Comparison of ENCODE assay signal across 9 mouse cellular contexts in genomic region chr7:126963548-126964286, GRCm38 (mm10). TPM values are rescaled to one million over a fixed set of nuclear protein-coding genes. Genes with fewer than 3 reads are reported as not detected.
DNase-seq lines count a peak whose midpoint lies in the region; ATAC-seq and TF ChIP-seq lines count a peak whose summit lies in the region.
"Had no signal": no experiment of that assay in that cellular context is flagged by ENCODE, and none has a peak within 500 bp of the region (broad histone marks: within the 10 kb centered on the region; RNA-seq: fewer than 3 reads in every experiment).

No protein-coding gene starts in this region.

- H3K27me3 ChIP-seq in forebrain, embryonic 10.5 days (ENCODE audit: poor library complexity, severe bottlenecking), result peaks cover 32% of the 10 kb centered on the region
- H3K27me3 ChIP-seq in forebrain, embryonic 15.5 days, result no peaks in the 10 kb centered on the region
- no peaks in the 10 kb centered on the region for H3K27me3 ChIP-seq in liver, postnatal 0 days (ENCODE audit: insufficient read depth, low read length)

- H3K9ac ChIP-seq in forebrain, embryonic 15.5 days (replicated peaks), result no peak overlapping the region
- no peak overlapping the region for H3K9ac ChIP-seq in liver, postnatal 0 days (replicated peaks)
- H3K9ac ChIP-seq: liver, embryonic 15.5 days had no signal

- no peak for TF ChIP-seq EP300 in liver, postnatal 0 days (IDR thresholded peaks at IDR 0.05; ENCODE audit: low read depth)

- DNase-seq in forebrain, embryonic 10.5 days (ENCODE audit: extremely low spot score, low spot score), result peak; percentile 40
- DNase-seq in urinary bladder, postnatal 36 days (ENCODE audit: low spot score in 2 of 2), result peak; percentile 25 to 29
- no peak for DNase-seq in urinary bladder, postnatal 10 days (ENCODE audit: low spot score)
- DNase-seq in heart, postnatal 36 days, result peak; percentile 28 to 43
- DNase-seq in liver, postnatal 0 days, result peak; percentile 67
- DNase-seq in thymus, postnatal 25 days, result peak; percentile 52

- WGBS in forebrain, embryonic 10.5 days, result 28% methylated on average over 19 of the region's 19 CpGs
- WGBS in forebrain, embryonic 15.5 days, result 28% methylated on average over 19 of the region's 19 CpGs
- 31% methylated on average over 19 of the region's 19 CpGs for WGBS in liver, postnatal 0 days (ENCODE audit: insufficient replicate concordance)

- H3K4me3 ChIP-seq in forebrain, embryonic 10.5 days, result peak overlapping the region; percentile 29
- no peak overlapping the region for H3K4me3 ChIP-seq in forebrain, embryonic 15.5 days
- H3K4me3 ChIP-seq in liver, postnatal 0 days (ENCODE audit: low read depth, low read length), result no peak overlapping the region
- H3K4me3 ChIP-seq: liver, embryonic 15.5 days had no signal

- no peak overlapping the region for H3K4me2 ChIP-seq in forebrain, embryonic 15.5 days (replicated peaks)
- H3K4me2 ChIP-seq in liver, postnatal 0 days (ENCODE audit: low read depth, low read length), result 0 out of 2 replicates have a peak overlapping the region, but pooled peaks have one; percentile 14
- H3K4me2 ChIP-seq: liver, embryonic 15.5 days had no signal

- intact Hi-C loops in heart, postnatal 36 days (cut with DNase I), result loop anchor here (2.0 kb wide), 1 partner anchor 141 kb away; no protein-coding TSS in a partner anchor

- peak; percentile 75 for TF ChIP-seq CTCF in liver, postnatal 0 days (IDR thresholded peaks at IDR 0.05; ENCODE audit: low read depth)

- H3K36me3 ChIP-seq in forebrain, embryonic 10.5 days (replicated peaks), result no peaks in the 10 kb centered on the region
- H3K36me3 ChIP-seq in forebrain, embryonic 15.5 days, result peaks cover 58% of the 10 kb centered on the region
- no peaks in the 10 kb centered on the region for H3K36me3 ChIP-seq in liver, postnatal 0 days (replicated peaks; ENCODE audit: insufficient read depth, low read length)
- H3K36me3 ChIP-seq: liver, embryonic 15.5 days had no signal

- no peak overlapping the region for H3K27ac ChIP-seq in forebrain, embryonic 10.5 days
- H3K27ac ChIP-seq in forebrain, embryonic 15.5 days (replicated peaks), result no peak overlapping the region
- no peak overlapping the region for H3K27ac ChIP-seq in liver, postnatal 0 days (ENCODE audit: low read depth)
- H3K27ac ChIP-seq: liver, embryonic 15.5 days had no signal

- no peak for ATAC-seq in forebrain, embryonic 15.5 days (replicated peaks)
- peak; percentile 59; the same call in 1 of the 2 replicates for ATAC-seq in liver, postnatal 0 days
- no peak for ATAC-seq in frontal cortex, adult (ENCODE audit: low TSS enrichment)

- H3K4me1 ChIP-seq in forebrain, embryonic 10.5 days, result peaks cover 6% of the 10 kb centered on the region; the same call in 1 of the 2 replicates
- no peaks in the 10 kb centered on the region for H3K4me1 ChIP-seq in forebrain, embryonic 15.5 days
- 0 out of 2 replicates have a peak, but pooled peaks cover 4% of the 10 kb centered on the region for H3K4me1 ChIP-seq in liver, postnatal 0 days (ENCODE audit: insufficient read depth)
- H3K4me1 ChIP-seq: liver, embryonic 15.5 days had no signal

- no peaks in the 10 kb centered on the region for H3K9me3 ChIP-seq in forebrain, embryonic 10.5 days
- no peaks in the 10 kb centered on the region for H3K9me3 ChIP-seq in forebrain, embryonic 15.5 days
- H3K9me3 ChIP-seq in liver, postnatal 0 days (ENCODE audit: low read length), result no peaks in the 10 kb centered on the region
- H3K9me3 ChIP-seq: liver, embryonic 15.5 days had no signal

RNA-seq across cellular contexts. Expression of gene Cdipt, which starts 12.0 kb away (rescaled TPM):
- polyA plus RNA-seq in forebrain, embryonic 10.5 days (2016; fragmentation: Nextera tagmentation; extraction: Ambion mirVana), result 84.6 and 85.7 TPM in 2 replicates
- 104 and 105 TPM in 2 replicates for polyA plus RNA-seq in forebrain, embryonic 15.5 days (2015; fragmentation: Nextera tagmentation; extraction: Ambion mirVana)
- total RNA-seq in heart, postnatal 36 days (2021), result 10 to 100 TPM; 52.2 to 55.4 TPM
- polyA plus RNA-seq in liver, postnatal 0 days (2015; fragmentation: Nextera tagmentation; extraction: Ambion mirVana), result 33.2 and 37.4 TPM in 2 replicates

RNA-seq across cellular contexts. Expression of gene Cdiptos, which starts 12.2 kb away (rescaled TPM):
- 0.72 and 1.0 TPM in 2 replicates for polyA plus RNA-seq in forebrain, embryonic 10.5 days (2016; fragmentation: Nextera tagmentation; extraction: Ambion mirVana)
- polyA plus RNA-seq in forebrain, embryonic 15.5 days (2015; fragmentation: Nextera tagmentation; extraction: Ambion mirVana), result 0.56 and 0.88 TPM in 2 replicates
- under 1 TPM; 0.31 to 0.65 TPM for total RNA-seq in heart, postnatal 36 days (2021)
- polyA plus RNA-seq in liver, postnatal 0 days (2015; fragmentation: Nextera tagmentation; extraction: Ambion mirVana), result 0.68 and 1.0 TPM in 2 replicates

RNA-seq across cellular contexts. Expression of gene Sez6l2, which starts 13.4 kb away (rescaled TPM):
- 0.72 and 1.2 TPM in 2 replicates for polyA plus RNA-seq in forebrain, embryonic 10.5 days (2016; fragmentation: Nextera tagmentation; extraction: Ambion mirVana)
- 25.5 and 32.0 TPM in 2 replicates for polyA plus RNA-seq in forebrain, embryonic 15.5 days (2015; fragmentation: Nextera tagmentation; extraction: Ambion mirVana)
- total RNA-seq in heart, postnatal 36 days (2021), result 1 to 10 TPM; 6.4 to 10.0 TPM
- 0.09 and 0.43 TPM in 2 replicates for polyA plus RNA-seq in liver, postnatal 0 days (2015; fragmentation: Nextera tagmentation; extraction: Ambion mirVana)

RNA-seq across cellular contexts. Expression of gene Asphd1, which starts 14.3 kb away (rescaled TPM):
- polyA plus RNA-seq in forebrain, embryonic 10.5 days (2016; fragmentation: Nextera tagmentation; extraction: Ambion mirVana), result 0.21 TPM in 1 of 2 replicates, not detected in the other
- polyA plus RNA-seq in forebrain, embryonic 15.5 days (2015; fragmentation: Nextera tagmentation; extraction: Ambion mirVana), result 5.6 and 6.9 TPM in 2 replicates
- not detected for total RNA-seq in heart, postnatal 36 days (2021)
- not detected in 2 replicates for polyA plus RNA-seq in liver, postnatal 0 days (2015; fragmentation: Nextera tagmentation; extraction: Ambion mirVana)
- polyA plus RNA-seq: liver, embryonic 15.5 days had no signal

RNA-seq across cellular contexts. Expression of gene Kctd13, which starts 35.0 kb away (rescaled TPM):
- 17.5 and 18.0 TPM in 2 replicates for polyA plus RNA-seq in forebrain, embryonic 10.5 days (2016; fragmentation: Nextera tagmentation; extraction: Ambion mirVana)
- polyA plus RNA-seq in forebrain, embryonic 15.5 days (2015; fragmentation: Nextera tagmentation; extraction: Ambion mirVana), result 132 and 136 TPM in 2 replicates
- 1 to 10 TPM; 5.4 to 7.4 TPM for total RNA-seq in heart, postnatal 36 days (2021)
- 4.4 and 4.6 TPM in 2 replicates for polyA plus RNA-seq in liver, postnatal 0 days (2015; fragmentation: Nextera tagmentation; extraction: Ambion mirVana)

Comparison
In these comparisons a context has a peak if more than half of its experiments do, and no peak if none do; other contexts are left out.
1. RNA of gene Sez6l2, which starts 13.4 kb away (polyA plus RNA-seq): 25.5 to 32.0 TPM in forebrain, embryonic 15.5 days; 0.72 to 1.2 TPM in forebrain, embryonic 10.5 days and 0.09 to 0.43 TPM in liver, postnatal 0 days; every median in the first group is over 10 times any median in the second.